8 mouse cellular contexts compared by ENCODE assay signal in the genomic region with DNA sequence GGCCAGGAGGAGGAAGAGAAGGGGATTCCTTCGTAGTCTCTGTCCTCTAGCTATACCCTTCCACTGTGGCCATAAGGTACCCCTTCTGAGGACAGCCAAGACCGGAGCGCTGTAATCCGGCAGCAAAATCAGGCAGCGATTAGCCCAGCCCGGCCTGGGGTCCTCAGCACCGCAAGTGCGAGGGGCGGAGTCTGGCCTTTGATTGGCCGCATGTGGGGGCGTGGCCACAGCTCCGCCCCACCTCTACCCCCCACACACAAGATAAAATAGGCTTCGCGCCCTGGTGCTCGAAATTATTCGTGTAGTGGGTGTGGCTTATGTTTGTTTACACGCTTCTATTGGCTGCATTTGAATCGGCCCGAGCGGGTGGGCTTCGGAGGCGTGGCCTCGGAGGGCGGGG. TPM values are rescaled to one million over a fixed set of nuclear protein-coding genes. Genes with fewer than 3 reads are reported as not detected.
A peak's percentile ranks its signal among the peaks of the same experiment; 100 is the strongest.
DNase-seq lines count a peak whose midpoint lies in the region.

No protein-coding gene starts in this region.

- H3K4me1 ChIP-seq in megakaryocyte, embryonic 14.5 days, result peaks cover 67% of the 10 kb centered on the region

- H3K27me3 ChIP-seq in megakaryocyte, embryonic 14.5 days (replicated peaks), result no peaks in the 10 kb centered on the region

- no peaks in the 10 kb centered on the region for H3K9me3 ChIP-seq in megakaryocyte, embryonic 14.5 days

- H3K4me3 ChIP-seq in megakaryocyte, embryonic 14.5 days (replicated peaks), result peak overlapping the region; percentile 95

- peaks cover 14% of the 10 kb centered on the region for H3K36me3 ChIP-seq in megakaryocyte, embryonic 14.5 days (replicated peaks; ENCODE audit: low read length)

- DNase-seq in adrenal gland, adult (ENCODE audit: inconsistent age in 2 of 2, low spot score in 1 of 2), result peak; percentile 97 to 98
- peak; percentile 98 for DNase-seq in embryo, embryonic 10 days (ENCODE audit: low spot score)
- DNase-seq in gastrocnemius, postnatal 10 days, result peak; percentile 93
- peak; percentile 98 for DNase-seq in induced T-regulatory cell, adult 2 months (ENCODE audit: low read depth)
- DNase-seq in left cerebral cortex, adult 9 months (ENCODE audit: low spot score in 2 of 2), result peak; percentile 90 to 91
- DNase-seq in right cerebral cortex, adult 2 months (ENCODE audit: low spot score in 2 of 2), result peak; percentile 75 to 91
- peak; percentile 78 for DNase-seq in urinary bladder, postnatal 10 days (ENCODE audit: low spot score)

RNA-seq across cellular contexts. Expression of gene Bicra, which starts 5.0 kb away (rescaled TPM):
- 10 to 100 TPM in 1 of 2 experiments, 1 to 10 TPM in 1; 8.2 to 11.5 TPM for total RNA-seq in gastrocnemius, postnatal 10 days (2021)
- polyA plus RNA-seq in megakaryocyte, embryonic 14.5 days (2012; ENCODE audit: insufficient read depth, low replicate concordance), result 30.6 and 132 TPM in 2 replicates

RNA-seq across cellular contexts. Expression of gene Zfp541, which starts 8.9 kb away (rescaled TPM):
- not detected for total RNA-seq in gastrocnemius, postnatal 10 days (2021)
- 0.15 TPM in 1 of 2 replicates, not detected in the other for polyA plus RNA-seq in megakaryocyte, embryonic 14.5 days (2012; ENCODE audit: insufficient read depth, low replicate concordance)

RNA-seq across cellular contexts. Expression of gene Napa, which starts 45.6 kb away (rescaled TPM):
- 100 to 1,000 TPM; 123 to 145 TPM for total RNA-seq in gastrocnemius, postnatal 10 days (2021)
- polyA plus RNA-seq in megakaryocyte, embryonic 14.5 days (2012; ENCODE audit: insufficient read depth, low replicate concordance), result 161 and 318 TPM in 2 replicates

Comparison
In these comparisons a context has a peak if more than half of its experiments do, and no peak if none do; other contexts are left out.
1. Peak in every context shown above with its lines: DNase-seq and H3K4me3 ChIP-seq.